Mouse (Mus musculus) embryonic facial prominence, embryonic 13.5 days (tissue): ENCODE data around the gene Eef1g. TPM values are rescaled to one million over a fixed set of nuclear protein-coding genes. Genes with fewer than 3 reads are reported as not detected.
"Not testable (repeated sequence)": the region's sequence is repeated elsewhere in the genome, so short reads cannot be mapped to it uniquely, and the experiment has no call there.

Experiments
- ATAC-seq: fragments of 200-750 bp; cut with Nextera tagmentation; 2 replicates; pipeline ENCODE4 v1.8.0; 2017; ENCODE audit warnings: low read depth; ENCODE audit not compliant: insufficient number of reproducible peaks, insufficient read depth, low FRiP score, low TSS enrichment
- H3K27ac ChIP-seq: fragments of 300-500 bp; sonication (generic); 2 replicates; pipeline ENCODE4 v1.5.1; 2015; ENCODE audit warnings: moderate library complexity, mild to moderate bottlenecking, inconsistent platforms
- H3K27me3 ChIP-seq: fragments of 300-500 bp; sonication (generic); 2 replicates; pipeline ENCODE4 v1.6.1; 2015; ENCODE audit warnings: mild to moderate bottlenecking, inconsistent platforms
- H3K36me3 ChIP-seq: fragments of 300-500 bp; sonication (generic); 2 replicates; pipeline ENCODE4 v1.6.1; 2015; ENCODE audit warnings: mild to moderate bottlenecking, inconsistent platforms
- H3K4me1 ChIP-seq: fragments of 300-500 bp; sonication (generic); 2 replicates; pipeline ENCODE4 v1.6.1; 2015; ENCODE audit warnings: inconsistent platforms
- H3K4me2 ChIP-seq: fragments of 300-500 bp; sonication (generic); 2 replicates; pipeline ENCODE4 v1.6.1; 2015; ENCODE audit warnings: moderate library complexity, mild to moderate bottlenecking, inconsistent platforms
- H3K4me3 ChIP-seq: fragments of 300-500 bp; sonication (generic); 2 replicates; pipeline ENCODE4 v1.5.1; 2015; ENCODE audit warnings: mild to moderate bottlenecking, inconsistent platforms
- H3K9ac ChIP-seq: fragments of 300-500 bp; sonication (generic); 2 replicates; pipeline ENCODE4 v1.6.1; 2015; ENCODE audit warnings: mild to moderate bottlenecking, inconsistent platforms
- H3K9me3 ChIP-seq: fragments of 300-500 bp; sonication (generic); 2 replicates; pipeline ENCODE4 v1.6.1; 2016; ENCODE audit warnings: inconsistent platforms
- WGBS: fragments of 180-500 bp; shearing (Covaris S2); methylation state at CpG from one replicate; pipeline ENCODE4 v1.1.7; 2015; ENCODE audit warnings: mixed read lengths; 5-methylcytosine and 5-hydroxymethylcytosine counted together
- polyA plus RNA-seq: library from polyadenylated mRNA; unstranded; fragments of >200 nt; fragmentation: Nextera tagmentation; extraction: Ambion mirVana; gene quantifications from 2 replicates; pipeline ENCODE4 v1.2.1, GENCODE M21; 2015

Gene Eef1g
- polyA plus RNA-seq, 1 experiment from 2014 or later, result 529 TPM

GRCm38 (mm10) chr19:8997546-8997945 is 30.7 kb downstream of the Eef1g start:
- Histone ChIP-seq H3K27ac (peak overlapping the region; percentile 85), H3K4me3 (no peak overlapping the region), H3K9ac (0 out of 2 replicates have a peak overlapping the region, but pooled peaks have one; percentile 7), H3K9me3 (no peaks in the 10 kb centered on the region), H3K36me3 (peaks cover 31% of the 10 kb centered on the region), H3K4me2 (peak overlapping the region; percentile 44), H3K4me1 (peaks cover 67% of the 10 kb centered on the region), H3K27me3 (no peaks in the 10 kb centered on the region)
- WGBS, result 49% methylated on average over 4 of the region's 4 CpGs
- ATAC-seq, result peak; percentile 93

- peak overlapping the region; percentile 85 for H3K27ac ChIP-seq
- peak overlapping the region; percentile 44; the same call in 1 of the 2 replicates for H3K4me2 ChIP-seq
- H3K4me1 ChIP-seq, result peaks cover 57% of the 10 kb centered on the region
- H3K4me3 ChIP-seq, result no peak overlapping the region
- peaks cover 41% of the 10 kb centered on the region for H3K36me3 ChIP-seq
- H3K9me3 ChIP-seq, result no peaks in the 10 kb centered on the region
- H3K27me3 ChIP-seq, result no peaks in the 10 kb centered on the region
- no peak for ATAC-seq
- WGBS, result 84% methylated on average over 6 of the region's 6 CpGs
- H3K9ac ChIP-seq, result no peak overlapping the region
Measured at GRCm38 (mm10) chr19:8998546-8998945, 31.7 kb downstream of the Eef1g start.

DNA sequence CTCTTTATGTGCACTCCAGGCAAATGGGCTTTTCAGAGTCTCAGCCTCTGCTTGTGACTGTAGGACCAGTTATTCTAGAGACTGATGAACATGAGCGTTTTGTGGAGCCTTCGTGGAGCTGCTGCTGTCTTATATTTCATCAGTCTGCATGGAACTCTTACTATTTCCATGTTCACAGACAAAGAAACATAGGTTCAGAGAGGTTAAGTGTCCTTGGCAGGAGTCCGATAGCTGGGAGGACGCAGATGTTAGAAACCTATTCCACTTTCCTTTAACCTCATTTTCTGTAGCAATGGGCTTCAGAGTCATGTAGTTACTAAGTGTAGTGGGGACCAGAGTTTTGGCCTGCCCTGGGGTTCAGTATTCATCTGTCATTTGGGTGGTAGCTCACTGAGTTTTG is 32.4 kb downstream of the Eef1g start:
- Histone ChIP-seq H3K9me3 (no peaks in the 10 kb centered on the region), H3K4me1 (peaks cover 50% of the 10 kb centered on the region), H3K9ac (no peak overlapping the region), H3K36me3 (peaks cover 48% of the 10 kb centered on the region), H3K27me3 (no peaks in the 10 kb centered on the region), H3K27ac (no peak overlapping the region), H3K4me2 (no peak overlapping the region), H3K4me3 (no peak overlapping the region)
- 91% methylated on average over 4 of the region's 4 CpGs for WGBS
- no peak for ATAC-seq

DNA sequence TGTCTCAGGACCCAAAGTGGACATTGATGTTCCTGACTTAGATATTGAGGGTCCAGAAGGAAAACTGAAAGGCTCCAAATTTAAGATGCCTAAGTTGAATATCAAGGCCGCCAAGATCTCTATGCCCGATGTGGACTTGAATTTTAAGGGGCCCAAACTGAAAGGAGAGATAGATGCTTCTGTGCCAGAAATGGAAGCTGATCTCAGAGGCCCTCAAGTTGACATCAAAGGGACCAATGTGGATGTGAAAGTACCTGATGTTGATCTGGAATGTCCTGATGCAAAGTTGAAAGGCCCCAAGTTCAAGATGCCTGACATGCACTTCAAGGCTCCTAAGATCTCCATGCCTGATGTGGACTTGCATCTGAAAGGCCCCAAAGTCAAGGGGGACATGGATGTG is 40.1 kb downstream of the Eef1g start:
- not testable (repeated sequence) for H3K4me1 ChIP-seq
- 95% methylated on average over 2 of the region's 2 CpGs for WGBS

DNA sequence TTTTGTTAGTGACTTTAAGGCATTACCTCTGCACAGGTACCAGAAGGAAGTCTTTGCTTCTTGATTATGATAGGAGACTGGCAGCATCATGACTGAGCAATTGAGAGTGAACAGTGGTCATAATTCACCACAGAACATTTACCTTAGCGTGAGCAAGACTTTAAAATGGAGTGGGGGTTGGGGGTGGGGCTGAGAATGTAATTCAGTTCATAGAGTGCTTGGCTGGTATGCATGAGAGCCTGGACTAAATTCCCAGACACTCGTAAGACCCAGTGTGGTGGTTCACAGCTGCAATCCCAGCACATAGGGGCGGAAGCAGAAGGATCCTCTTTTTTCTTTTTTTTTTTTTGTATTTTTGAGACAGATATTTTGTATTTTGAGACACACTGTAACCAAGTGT is 52.5 kb downstream of the Eef1g start:
- Histone ChIP-seq H3K4me2 (no peak overlapping the region), H3K27ac (no peak overlapping the region), H3K27me3 (no peaks in the 10 kb centered on the region), H3K36me3 (peaks cover 67% of the 10 kb centered on the region), H3K4me1 (peaks cover 10% of the 10 kb centered on the region), H3K9me3 (no peaks in the 10 kb centered on the region), H3K9ac (no peak overlapping the region), H3K4me3 (no peak overlapping the region)
- no peak for ATAC-seq
- WGBS, result 91% methylated on average over 3 of the region's 3 CpGs

More for the DNA sequence above, 40.1 kb downstream of the Eef1g start:
- H3K27ac ChIP-seq, H3K9ac ChIP-seq, ATAC-seq, H3K9me3 ChIP-seq, H3K4me3 ChIP-seq, H3K27me3 ChIP-seq, H3K4me2 ChIP-seq: not testable (repeated sequence)
- peaks cover 72% of the 10 kb centered on the region for H3K36me3 ChIP-seq

GRCm38 (mm10) chr19:9023021-9023778 is 56.4 kb downstream of the Eef1g start:
- Histone ChIP-seq H3K9ac (no peak overlapping the region), H3K4me1 (peaks cover 32% of the 10 kb centered on the region), H3K27ac (peak overlapping the region; percentile 66), H3K36me3 (peaks cover 29% of the 10 kb centered on the region), H3K4me2 (no peak overlapping the region), H3K4me3 (no peak overlapping the region), H3K27me3 (no peaks in the 10 kb centered on the region), H3K9me3 (no peaks in the 10 kb centered on the region)
- no peak for ATAC-seq
- WGBS, result 45% methylated on average over 11 of the region's 11 CpGs

DNA sequence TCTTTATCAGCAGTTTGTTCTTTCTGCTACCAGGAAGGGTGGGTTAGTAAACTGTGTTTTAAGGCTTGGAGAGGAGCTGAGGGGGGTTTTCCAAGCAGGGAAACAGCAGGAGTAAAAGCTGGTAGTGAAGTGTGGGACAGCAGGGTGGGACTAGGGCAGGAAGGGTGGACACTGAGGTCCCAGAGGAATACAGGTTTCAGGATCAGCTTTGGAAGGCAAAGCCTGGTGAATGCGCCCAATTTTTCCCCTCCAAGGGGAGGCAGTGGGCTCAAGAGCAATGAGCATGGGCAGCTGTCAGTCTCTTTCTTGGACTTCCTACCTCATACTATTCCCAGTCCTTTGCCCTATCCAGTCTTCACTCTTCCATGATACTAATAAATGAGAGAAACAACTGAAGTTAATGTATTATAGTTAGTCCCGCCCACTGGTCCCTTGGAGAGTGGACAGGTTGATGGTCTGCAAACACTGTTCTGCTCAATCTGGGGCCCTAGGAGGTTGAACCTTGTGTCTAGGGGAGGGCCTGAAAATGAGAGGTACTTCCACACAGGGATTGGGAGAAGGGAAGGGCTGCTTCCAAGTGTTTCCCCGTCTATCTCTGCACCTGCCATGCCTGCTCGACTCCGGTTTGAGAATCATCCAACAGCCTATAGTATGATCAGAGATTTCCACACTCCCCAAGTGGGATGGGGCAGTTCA is 58.9 kb downstream of the Eef1g start:
- no peak overlapping the region for H3K4me2 ChIP-seq
- H3K9ac ChIP-seq, result no peak overlapping the region
- H3K36me3 ChIP-seq, result peaks cover 4% of the 10 kb centered on the region
- no peak for ATAC-seq
- no peak overlapping the region for H3K27ac ChIP-seq
- WGBS, result 91% methylated on average over 5 of the region's 5 CpGs
- H3K4me1 ChIP-seq, result peaks cover 35% of the 10 kb centered on the region
- H3K27me3 ChIP-seq, result no peaks in the 10 kb centered on the region
- no peak overlapping the region for H3K4me3 ChIP-seq
- no peaks in the 10 kb centered on the region for H3K9me3 ChIP-seq

DNA sequence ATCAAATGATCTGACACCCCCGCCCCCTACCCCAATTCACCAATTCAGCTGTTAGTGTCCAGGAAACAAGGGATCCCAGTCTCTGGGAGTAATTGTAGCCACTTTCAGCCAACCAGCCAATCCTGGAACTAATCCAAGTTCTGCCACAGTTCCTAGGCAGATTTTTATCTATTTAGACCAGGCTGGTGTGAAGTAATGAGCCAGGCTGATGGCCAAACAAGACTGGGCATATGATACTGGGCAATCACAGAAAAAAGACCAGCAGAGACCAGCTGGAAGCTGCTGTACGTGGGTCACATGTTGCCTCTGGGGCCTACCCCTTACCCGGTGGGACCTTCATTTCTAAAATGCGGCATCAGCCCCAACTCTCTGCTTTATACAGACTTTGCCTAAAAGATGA is 59.8 kb downstream of the Eef1g start:
- ATAC-seq, result no peak

DNA sequence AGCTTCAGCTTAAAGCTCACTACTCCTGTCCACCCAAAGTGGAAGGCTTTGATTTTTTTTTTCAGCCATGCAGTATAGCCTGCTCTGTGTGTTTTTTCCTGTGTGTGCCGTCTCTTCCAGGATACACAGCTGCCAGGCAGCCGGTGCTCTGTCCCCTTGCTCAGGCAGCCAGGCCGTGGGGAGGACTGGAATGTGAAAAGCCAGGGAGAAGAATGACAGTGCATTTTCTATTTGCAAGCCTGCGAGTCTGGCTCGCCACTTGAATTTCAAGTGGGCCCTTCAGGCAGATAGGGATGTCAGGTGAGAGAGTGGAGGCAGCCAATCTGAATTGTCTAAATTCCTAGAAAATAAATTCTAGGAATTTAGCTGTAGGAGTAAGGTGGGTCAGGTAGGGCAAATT is 61.0 kb downstream of the Eef1g start:
- Histone ChIP-seq H3K4me1 (peaks cover 43% of the 10 kb centered on the region), H3K27me3 (no peaks in the 10 kb centered on the region), H3K4me2 (no peak overlapping the region), H3K27ac (no peak overlapping the region), H3K9ac (no peak overlapping the region), H3K36me3 (no peaks in the 10 kb centered on the region), H3K4me3 (no peak overlapping the region), H3K9me3 (no peaks in the 10 kb centered on the region)
- 12% methylated on average over 5 of the region's 5 CpGs for WGBS
- ATAC-seq, result no peak

More for the DNA sequence above, 59.8 kb downstream of the Eef1g start:
- 63% methylated on average over 4 of the region's 4 CpGs for WGBS
- H3K27me3 ChIP-seq, result no peaks in the 10 kb centered on the region
- H3K36me3 ChIP-seq, result no peaks in the 10 kb centered on the region
- H3K9ac ChIP-seq, result no peak overlapping the region
- no peak overlapping the region for H3K4me2 ChIP-seq
- no peaks in the 10 kb centered on the region for H3K9me3 ChIP-seq
- no peak overlapping the region for H3K27ac ChIP-seq
- no peak overlapping the region for H3K4me3 ChIP-seq
- peaks cover 43% of the 10 kb centered on the region for H3K4me1 ChIP-seq

Other genes starting within 250 kb of the Eef1g start
- 99.9 and 116 TPM in 2 replicates for gene Slc3a2, start 243.7 kb upstream of the Eef1g start, polyA plus RNA-seq
- gene Wdr74, start 231.2 kb upstream of the Eef1g start, polyA plus RNA-seq, result 88.6 and 100 TPM in 2 replicates
- gene 1700092M07Rik, start 226.3 kb upstream of the Eef1g start, polyA plus RNA-seq, result 2.2 and 2.7 TPM in 2 replicates
- 182 and 184 TPM in 2 replicates for gene Stx5a, start 225.6 kb upstream of the Eef1g start, polyA plus RNA-seq
- 199 and 230 TPM in 2 replicates for gene Nxf1, start 210.0 kb upstream of the Eef1g start, polyA plus RNA-seq
- 211 and 227 TPM in 2 replicates for gene Tmem223, start 196.0 kb upstream of the Eef1g start, polyA plus RNA-seq
- 67.6 and 76.1 TPM in 2 replicates for gene Tmem179b, start 192.6 kb upstream of the Eef1g start, polyA plus RNA-seq
- gene Taf6l, start 180.6 kb upstream of the Eef1g start, polyA plus RNA-seq, result 28.5 and 35.6 TPM in 2 replicates
- gene Polr2g, start 168.5 kb upstream of the Eef1g start, polyA plus RNA-seq, result 175 and 178 TPM in 2 replicates
- 5.5 and 6.0 TPM in 2 replicates for gene Zbtb3, start 164.5 kb upstream of the Eef1g start, polyA plus RNA-seq
- 78.7 and 82.9 TPM in 2 replicates for gene Ttc9c, start 147.7 kb upstream of the Eef1g start, polyA plus RNA-seq
- 7.4 and 7.6 TPM in 2 replicates for gene Hnrnpul2, start 147.0 kb upstream of the Eef1g start, polyA plus RNA-seq
- gene AC129217.1, start 137.3 kb upstream of the Eef1g start, polyA plus RNA-seq, result not detected in 2 replicates
- gene Bscl2, start 129.6 kb upstream of the Eef1g start, polyA plus RNA-seq, result 52.6 and 53.3 TPM in 2 replicates
- 10.4 and 10.6 TPM in 2 replicates for gene Gng3, start 127.8 kb upstream of the Eef1g start, polyA plus RNA-seq
- 0.65 and 0.74 TPM in 2 replicates for gene Lrrn4cl, start 116.3 kb upstream of the Eef1g start, polyA plus RNA-seq
- 184 and 189 TPM in 2 replicates for gene Ubxn1, start 95.5 kb upstream of the Eef1g start, polyA plus RNA-seq
- gene Uqcc3, start 86.1 kb upstream of the Eef1g start, polyA plus RNA-seq, result 64.2 and 72.3 TPM in 2 replicates
- 56.0 and 91.0 TPM in 2 replicates for gene Lbhd1, start 83.3 kb upstream of the Eef1g start, polyA plus RNA-seq
- not detected in 2 replicates for gene Gm49403, start 83.1 kb upstream of the Eef1g start, polyA plus RNA-seq
- 84.9 and 90.0 TPM in 2 replicates for gene 1810009A15Rik, start 78.2 kb upstream of the Eef1g start, polyA plus RNA-seq
- not detected in 2 replicates for gene Gm49416, start 78.1 kb upstream of the Eef1g start, polyA plus RNA-seq
- 36.7 and 42.6 TPM in 2 replicates for gene Ints5, start 74.0 kb upstream of the Eef1g start, polyA plus RNA-seq
- gene Ganab, start 69.0 kb upstream of the Eef1g start, polyA plus RNA-seq, result 107 and 108 TPM in 2 replicates
- gene B3gat3, start 46.7 kb upstream of the Eef1g start, polyA plus RNA-seq, result 44.7 and 54.6 TPM in 2 replicates
- 2.7 and 3.3 TPM in 2 replicates for gene Rom1, start 37.7 kb upstream of the Eef1g start, polyA plus RNA-seq
- 32.3 and 32.8 TPM in 2 replicates for gene Eml3, start 37.5 kb upstream of the Eef1g start, polyA plus RNA-seq
- gene Mta2, start 25.2 kb upstream of the Eef1g start, polyA plus RNA-seq, result 187 and 189 TPM in 2 replicates
- gene Tut1, start 13.2 kb upstream of the Eef1g start, polyA plus RNA-seq, result 33.6 and 34.5 TPM in 2 replicates
- 51.0 and 57.8 TPM in 2 replicates for gene Ahnak, start 22.2 kb downstream of the Eef1g start, polyA plus RNA-seq
- not detected in 2 replicates for gene Scgb1a1, start 120.9 kb downstream of the Eef1g start, polyA plus RNA-seq
- 15.9 and 17.4 TPM in 2 replicates for gene Asrgl1, start 168.6 kb downstream of the Eef1g start, polyA plus RNA-seq